Mouse (Mus musculus) spleen, adult 2 months (tissue): Measurements from ENCODE around the gene Ppp1r1c. TPM values are rescaled to one million over a fixed set of nuclear protein-coding genes. Genes with fewer than 3 reads are reported as not detected.
A peak's percentile ranks its signal among the peaks of the same experiment; 100 is the strongest.

Experiments used
- DNase-seq, 2 experiments: peaks; one replicate each; pipeline versions ENCODE4 v3.0.0 to v3.0.0-alpha.2; 2012 to 2021; ENCODE audit warnings: low spot score in 2 of 2, low read depth in 1 of 2
- H3K27ac ChIP-seq: fragments of 200-500 bp; 2 replicates; pipeline ENCODE4 v1.5.1; 2012; ENCODE audit warnings: low read length, inconsistent platforms; ENCODE audit not compliant: insufficient read depth
- H3K27me3 ChIP-seq: fragments of 200-500 bp; 2 replicates; pipeline ENCODE4 v1.6.1; 2012; ENCODE audit warnings: mild to moderate bottlenecking, moderate library complexity, low read length, inconsistent platforms; ENCODE audit not compliant: control insufficient read depth, insufficient read depth
- H3K36me3 ChIP-seq: fragments of 200-500 bp; 2 replicates; pipeline ENCODE4 v1.6.1; 2012; ENCODE audit warnings: mild to moderate bottlenecking, low read length, inconsistent platforms; ENCODE audit not compliant: control insufficient read depth, insufficient read depth
- H3K4me1 ChIP-seq: fragments of 200-500 bp; 2 replicates; pipeline ENCODE4 v1.6.1; 2011; ENCODE audit warnings: inconsistent platforms; ENCODE audit not compliant: control insufficient read depth, insufficient read depth, insufficient read length
- H3K4me3 ChIP-seq: fragments of 200-500 bp; 2 replicates; pipeline ENCODE4 v1.5.1; 2011; ENCODE audit warnings: mild to moderate bottlenecking, inconsistent platforms; ENCODE audit not compliant: insufficient read depth, insufficient read length; ENCODE audit errors: extremely low read depth
- CTCF ChIP-seq: fragments of 200-500 bp; IDR thresholded peaks from 2 replicates; pipeline ENCODE4 v1.5.1; 2011; ENCODE audit warnings: mild to moderate bottlenecking, inconsistent platforms; ENCODE audit not compliant: insufficient read depth, insufficient read length, insufficient replicate concordance; ENCODE audit errors: extremely low read depth
- POLR2A ChIP-seq: fragments of 200-500 bp; IDR thresholded peaks from 2 replicates; pipeline ENCODE4 v1.6.1; 2011; ENCODE audit warnings: low read depth, low read length, inconsistent platforms
- WGBS: fragments of 180-500 bp; shearing (Covaris S2); methylation state at CpG from one replicate; pipeline ENCODE4 v1.1.7; 2018; 5-methylcytosine and 5-hydroxymethylcytosine counted together
- polyA plus RNA-seq: library from polyadenylated mRNA; depleted of rRNA; stranded (reverse); fragments of >200 nt; gene quantifications from 2 replicates; pipeline ENCODE4 v1.2.3, GENCODE M21; 2012

Gene Ppp1r1c
- polyA plus RNA-seq, 1 experiment: not detected

- TF ChIP-seq CTCF (no peak), POLR2A (no peak)
- no peak for DNase-seq
- Histone ChIP-seq H3K36me3 (no peaks in the 10 kb centered on the region), H3K4me3 (no peak overlapping the region), H3K4me1 (peaks cover 3% of the 10 kb centered on the region; the same call in 1 of the 2 replicates), H3K27me3 (no peaks in the 10 kb centered on the region), H3K27ac (no peak overlapping the region)
- 59% methylated on average over 2 of the region's 2 CpGs for WGBS
These were observed 9.4 kb upstream of the Ppp1r1c start for GRCm38 (mm10) chr2:79698166-79698565.

GRCm38 (mm10) chr2:79704773-79705172 is 2.8 kb upstream of the Ppp1r1c start:
- TF ChIP-seq CTCF (no peak), POLR2A (no peak)
- no peaks in the 10 kb centered on the region for H3K36me3 ChIP-seq
- no peaks in the 10 kb centered on the region for H3K4me1 ChIP-seq
- no peak for DNase-seq
- no peak overlapping the region for H3K4me3 ChIP-seq
- WGBS: 88% methylated on average over 2 of the region's 2 CpGs
- no peaks in the 10 kb centered on the region for H3K27me3 ChIP-seq
- H3K27ac ChIP-seq: no peak overlapping the region

- peak in 1 of 2 experiments; percentile 52 for DNase-seq
- H3K36me3 ChIP-seq: no peaks in the 10 kb centered on the region
- TF ChIP-seq CTCF (no peak), POLR2A (no peak)
- 3% methylated on average over 3 of the region's 3 CpGs for WGBS
- no peak overlapping the region for H3K4me3 ChIP-seq
- no peaks in the 10 kb centered on the region for H3K27me3 ChIP-seq
- no peaks in the 10 kb centered on the region; the same call in 1 of the 2 replicates for H3K4me1 ChIP-seq
- H3K27ac ChIP-seq: no peak overlapping the region
These were observed 6.1 kb downstream of the Ppp1r1c start for GRCm38 (mm10) chr2:79713662-79714091.

GRCm38 (mm10) chr2:79714745-79715144 is 7.2 kb downstream of the Ppp1r1c start:
- Histone ChIP-seq H3K4me3 (no peak overlapping the region), H3K36me3 (no peaks in the 10 kb centered on the region), H3K27ac (no peak overlapping the region), H3K27me3 (no peaks in the 10 kb centered on the region), H3K4me1 (no peaks in the 10 kb centered on the region; the same call in 1 of the 2 replicates)
- DNase-seq: no peak
- WGBS: 95% methylated on average over 6 of the region's 6 CpGs
- no peak for TF ChIP-seq POLR2A
- no peak for TF ChIP-seq CTCF

GRCm38 (mm10) chr2:79715925-79716324 is 8.3 kb downstream of the Ppp1r1c start:
- Histone ChIP-seq H3K4me3 (no peak overlapping the region), H3K4me1 (no peaks in the 10 kb centered on the region; the same call in 1 of the 2 replicates), H3K36me3 (no peaks in the 10 kb centered on the region), H3K27ac (no peak overlapping the region), H3K27me3 (no peaks in the 10 kb centered on the region)
- WGBS: 82% methylated on average over 2 of the region's 2 CpGs
- no peak for DNase-seq
- TF ChIP-seq CTCF: no peak
- TF ChIP-seq POLR2A: no peak

GRCm38 (mm10) chr2:79717846-79718245 is 10.3 kb downstream of the Ppp1r1c start:
- Histone ChIP-seq H3K27me3 (no peaks in the 10 kb centered on the region), H3K27ac (no peak overlapping the region), H3K36me3 (no peaks in the 10 kb centered on the region), H3K4me3 (no peak overlapping the region), H3K4me1 (no peaks in the 10 kb centered on the region; the same call in 1 of the 2 replicates)
- TF ChIP-seq POLR2A (no peak), CTCF (no peak)
- no peak for DNase-seq

- no peaks in the 10 kb centered on the region for H3K4me1 ChIP-seq
- H3K4me3 ChIP-seq: no peak overlapping the region; the same call in 1 of the 2 replicates
- DNase-seq: no peak
- H3K27me3 ChIP-seq: no peaks in the 10 kb centered on the region
- no peak overlapping the region for H3K27ac ChIP-seq
- no peak for TF ChIP-seq POLR2A
- TF ChIP-seq CTCF: no peak
- WGBS: 84% methylated on average over 1 of the region's 1 CpGs
- H3K36me3 ChIP-seq: no peaks in the 10 kb centered on the region
These were observed 14.8 kb downstream of the Ppp1r1c start for GRCm38 (mm10) chr2:79722415-79722814.
